Mouse (Mus musculus) right cerebral cortex, postnatal 10 days (tissue): ENCODE measurements around the gene Egfr.

Source experiments
- DNase-seq, 2 experiments: peaks; one replicate each; pipeline ENCODE4 v3.0.0; 2021; ENCODE audit warnings: low spot score in 2 of 2

The Egfr gene

GRCm38 (mm10) chr11:16897681-16898080, 145.7 kb downstream of the Egfr start:
- no peak for DNase-seq

- no peak for DNase-seq
Measured at GRCm38 (mm10) chr11:16900182-16900581, 148.2 kb downstream of the Egfr start.

- DNase-seq = no peak
Measured at GRCm38 (mm10) chr11:16900653-16901416, 148.8 kb downstream of the Egfr start.

GRCm38 (mm10) chr11:16904302-16905011, 152.5 kb downstream of the Egfr start:
- DNase-seq = peak; percentile 28 to 42

GRCm38 (mm10) chr11:16905012-16905332, 153.0 kb downstream of the Egfr start:
- DNase-seq = no peak

- DNase-seq = no peak
Measured at GRCm38 (mm10) chr11:16906530-16906929, 154.5 kb downstream of the Egfr start.

GRCm38 (mm10) chr11:16907517-16908129, 155.6 kb downstream of the Egfr start:
- DNase-seq = no peak

- DNase-seq = no peak
Measured at GRCm38 (mm10) chr11:16914756-16915155, 162.8 kb downstream of the Egfr start.

- DNase-seq = no peak
Measured at GRCm38 (mm10) chr11:16915850-16916249, 163.8 kb downstream of the Egfr start.

- no peak for DNase-seq
Measured at GRCm38 (mm10) chr11:16917512-16917911, 165.5 kb downstream of the Egfr start.

GRCm38 (mm10) chr11:16932159-16932558, 180.2 kb downstream of the Egfr start:
- DNase-seq = no peak

- DNase-seq = no peak
Measured at GRCm38 (mm10) chr11:16935577-16936236, 183.7 kb downstream of the Egfr start.

GRCm38 (mm10) chr11:16941103-16941793, 189.2 kb downstream of the Egfr start:
- peak; percentile 52 to 64 for DNase-seq

GRCm38 (mm10) chr11:16941973-16942452, 190.0 kb downstream of the Egfr start:
- DNase-seq = no peak

GRCm38 (mm10) chr11:16943016-16943415, 191.0 kb downstream of the Egfr start:
- peak in 1 of 2 experiments; percentile 46 for DNase-seq

GRCm38 (mm10) chr11:16948756-16949155, 196.8 kb downstream of the Egfr start:
- peak in 1 of 2 experiments; percentile 39 for DNase-seq

GRCm38 (mm10) chr11:16950226-16950975, 198.4 kb downstream of the Egfr start:
- no peak for DNase-seq

- DNase-seq = peak; percentile 96 to 97
Measured at GRCm38 (mm10) chr11:16950976-16951760, 199.2 kb downstream of the Egfr start, which contains the start of gene Fbxo48. Gene Fbxo48, plus strand, starts transcription at chr11:16951375.

- DNase-seq = no peak
Measured at GRCm38 (mm10) chr11:16951761-16952010, 199.7 kb downstream of the Egfr start.
